Mouse (Mus musculus) midbrain, embryonic 14.5 days (tissue): ENCODE data around the gene Tmem121b. TPM values are rescaled to one million over a fixed set of nuclear protein-coding genes. Genes with fewer than 3 reads are reported as not detected.
A peak's percentile ranks its signal among the peaks of the same experiment; 100 is the strongest.

Experiments used
- ATAC-seq: fragments of 200-750 bp; cut with Nextera tagmentation; 2 replicates; pipeline ENCODE4 v1.8.0; 2017; ENCODE audit warnings: moderate number of reproducible peaks, moderate library complexity; ENCODE audit not compliant: low FRiP score, low TSS enrichment
- DNase-seq: peaks from one replicate; pipeline ENCODE4 v3.0.0-alpha.2; 2015
- H3K27ac ChIP-seq: fragments of 300-500 bp; sonication (generic); replicated peaks from 2 replicates; pipeline ENCODE4 v1.5.1; 2014; ENCODE audit warnings: mild to moderate bottlenecking, low read depth, low read length, moderate library complexity
- H3K27me3 ChIP-seq: fragments of 300-500 bp; sonication (generic); 2 replicates; pipeline ENCODE4 v1.6.1; 2014; ENCODE audit warnings: low read length, control low read depth, mixed read lengths; ENCODE audit not compliant: control insufficient read depth, insufficient read depth
- H3K36me3 ChIP-seq: fragments of 300-500 bp; sonication (generic); 2 replicates; pipeline ENCODE4 v1.6.1; 2014; ENCODE audit warnings: low read length, control low read depth; ENCODE audit not compliant: control insufficient read depth, insufficient read depth
- H3K4me1 ChIP-seq: fragments of 300-500 bp; sonication (generic); 2 replicates; pipeline ENCODE4 v1.6.1; 2014; ENCODE audit warnings: mild to moderate bottlenecking, antibody characterized with exemption, low read length, control low read depth; ENCODE audit not compliant: control insufficient read depth, insufficient read depth
- H3K4me2 ChIP-seq: fragments of 300-500 bp; sonication (generic); 2 replicates; pipeline ENCODE4 v1.6.1; 2014; ENCODE audit warnings: mild to moderate bottlenecking, low read length, moderate library complexity
- H3K4me3 ChIP-seq: fragments of 300-500 bp; sonication (generic); replicated peaks from 2 replicates; pipeline ENCODE4 v1.5.1; 2014; ENCODE audit warnings: low read depth, low read length
- H3K9ac ChIP-seq: fragments of 300-500 bp; sonication (generic); replicated peaks from 2 replicates; pipeline ENCODE4 v1.6.1; 2014; ENCODE audit warnings: mild to moderate bottlenecking, low read length, moderate library complexity
- H3K9me3 ChIP-seq: fragments of 300-500 bp; sonication (generic); 2 replicates; pipeline ENCODE4 v1.6.1; 2016; ENCODE audit warnings: low read length, control low read depth, mixed read lengths; ENCODE audit not compliant: control insufficient read depth
- WGBS: fragments of 180-500 bp; shearing (Covaris S2); extraction: QIAGEN DNeasy Blood & Tissue Kit; methylation state at CpG from one replicate; pipeline ENCODE4 v1.1.7; 2014; 5-methylcytosine and 5-hydroxymethylcytosine counted together
- polyA plus RNA-seq: library from polyadenylated mRNA; unstranded; fragments of >200 nt; fragmentation: Nextera tagmentation; extraction: Ambion mirVana; gene quantifications from 2 replicates; pipeline ENCODE4 v1.2.1, GENCODE M21; 2014

Tmem121b gene
- polyA plus RNA-seq, 1 experiment from 2014 or later = 4.4 TPM

DNA sequence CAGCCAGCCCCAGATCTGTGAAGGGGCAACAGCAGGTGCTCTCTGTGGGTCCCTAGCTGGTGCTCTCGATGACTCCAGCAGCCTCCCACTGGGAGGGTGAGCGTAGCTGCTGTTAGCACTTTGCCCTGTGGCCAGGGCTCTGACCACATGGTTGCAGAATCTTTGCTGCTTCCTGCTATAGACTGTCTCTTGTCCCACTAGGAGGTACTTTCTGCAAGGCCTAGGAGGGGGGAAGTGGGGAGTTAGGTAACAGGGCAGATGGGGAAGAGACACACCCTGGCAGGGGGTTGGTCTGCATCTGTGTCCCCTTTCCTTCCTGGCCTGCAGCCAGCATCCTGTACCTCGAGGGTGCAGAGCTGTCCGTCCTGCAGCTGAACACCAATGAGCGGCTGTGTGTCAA, 20.2 kb downstream of the Tmem121b start:
- WGBS = 23% methylated on average over 5 of the region's 5 CpGs
- no peaks in the 10 kb centered on the region for H3K27me3 ChIP-seq
- no peaks in the 10 kb centered on the region for H3K36me3 ChIP-seq
- H3K4me3 ChIP-seq = no peak overlapping the region
- H3K9ac ChIP-seq = no peak overlapping the region
- H3K9me3 ChIP-seq = no peaks in the 10 kb centered on the region
- peak; percentile 46; the same call in 1 of the 2 replicates for ATAC-seq
- H3K27ac ChIP-seq = peak overlapping the region; percentile 74
- H3K4me1 ChIP-seq = peaks cover 13% of the 10 kb centered on the region
- DNase-seq = no peak
- H3K4me2 ChIP-seq = no peak overlapping the region

GRCm38 (mm10) chr6:120472455-120473140, 21.0 kb downstream of the Tmem121b start:
- DNase-seq (no peak), ATAC-seq (peak; percentile 60)
- Histone ChIP-seq H3K36me3 (no peaks in the 10 kb centered on the region), H3K4me3 (no peak overlapping the region), H3K4me2 (0 out of 2 replicates have a peak overlapping the region, but pooled peaks have one; percentile 17), H3K9me3 (no peaks in the 10 kb centered on the region), H3K27ac (peak overlapping the region; percentile 74), H3K4me1 (peaks cover 13% of the 10 kb centered on the region), H3K9ac (no peak overlapping the region; the same call in 1 of the 2 replicates), H3K27me3 (no peaks in the 10 kb centered on the region)
- 7% methylated on average over 8 of the region's 8 CpGs for WGBS

- DNase-seq = peak; percentile 64
- peak overlapping the region; percentile 74 for H3K27ac ChIP-seq
- H3K4me2 ChIP-seq = peak overlapping the region; percentile 9; the same call in 1 of the 2 replicates
These were observed 21.6 kb downstream of the Tmem121b start for GRCm38 (mm10) chr6:120471991-120472441.

DNA sequence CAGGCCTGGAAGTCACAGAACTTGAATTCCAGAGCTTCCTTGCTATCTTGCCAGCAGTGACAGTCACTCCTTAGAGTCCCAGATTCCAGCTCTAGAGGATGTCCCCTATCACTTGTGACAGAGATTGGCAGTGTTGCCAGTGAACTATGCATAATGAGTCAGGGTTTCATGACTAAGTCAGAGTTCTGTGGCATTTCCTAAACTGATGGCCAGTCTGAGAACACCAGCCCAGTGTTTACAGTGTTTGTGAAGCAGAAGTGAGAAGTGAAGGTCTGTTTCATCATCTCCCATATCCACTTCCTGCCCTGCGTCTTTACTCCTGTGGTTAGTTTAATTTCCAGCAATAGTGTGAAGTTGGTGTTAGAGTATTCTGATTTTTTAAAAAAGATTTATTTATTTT, 22.9 kb downstream of the Tmem121b start:
- H3K4me3 ChIP-seq = no peak overlapping the region
- no peak overlapping the region for H3K4me2 ChIP-seq
- peaks cover 13% of the 10 kb centered on the region for H3K4me1 ChIP-seq
- ATAC-seq (no peak), DNase-seq (no peak)
- no peaks in the 10 kb centered on the region for H3K36me3 ChIP-seq
- no peaks in the 10 kb centered on the region for H3K27me3 ChIP-seq
- H3K27ac ChIP-seq = no peak overlapping the region
- H3K9me3 ChIP-seq = no peaks in the 10 kb centered on the region
- no peak overlapping the region for H3K9ac ChIP-seq
- 91% methylated on average over 1 of the region's 1 CpGs for WGBS

More at GRCm38 (mm10) chr6:120471991-120472441, 21.6 kb downstream of the Tmem121b start:
- WGBS = 3% methylated on average over 5 of the region's 5 CpGs
- no peak overlapping the region for H3K4me3 ChIP-seq
- peak; percentile 70 for ATAC-seq
- H3K27me3 ChIP-seq = no peaks in the 10 kb centered on the region
- H3K36me3 ChIP-seq = no peaks in the 10 kb centered on the region
- no peaks in the 10 kb centered on the region for H3K9me3 ChIP-seq
- peaks cover 13% of the 10 kb centered on the region for H3K4me1 ChIP-seq
- no peak overlapping the region; the same call in 1 of the 2 replicates for H3K9ac ChIP-seq

- Histone ChIP-seq H3K4me1 (peaks cover 13% of the 10 kb centered on the region), H3K27ac (no peak overlapping the region), H3K36me3 (no peaks in the 10 kb centered on the region), H3K4me3 (no peak overlapping the region), H3K4me2 (no peak overlapping the region), H3K27me3 (peaks cover under 1% of the 10 kb centered on the region; the same call in 1 of the 2 replicates), H3K9me3 (no peaks in the 10 kb centered on the region), H3K9ac (no peak overlapping the region)
- DNase-seq = no peak
- no peak for ATAC-seq
These were observed 23.8 kb downstream of the Tmem121b start for GRCm38 (mm10) chr6:120469770-120470169.

GRCm38 (mm10) chr6:120469268-120469667, 24.3 kb downstream of the Tmem121b start:
- ATAC-seq (no peak), DNase-seq (no peak)
- H3K4me1 ChIP-seq = peaks cover 13% of the 10 kb centered on the region
- H3K27me3 ChIP-seq = peaks cover 3% of the 10 kb centered on the region; the same call in 1 of the 2 replicates
- 73% methylated on average over 3 of the region's 3 CpGs for WGBS
- H3K9me3 ChIP-seq = no peaks in the 10 kb centered on the region
- H3K27ac ChIP-seq = no peak overlapping the region
- no peak overlapping the region for H3K4me3 ChIP-seq
- H3K4me2 ChIP-seq = no peak overlapping the region
- H3K36me3 ChIP-seq = no peaks in the 10 kb centered on the region
- H3K9ac ChIP-seq = no peak overlapping the region

DNA sequence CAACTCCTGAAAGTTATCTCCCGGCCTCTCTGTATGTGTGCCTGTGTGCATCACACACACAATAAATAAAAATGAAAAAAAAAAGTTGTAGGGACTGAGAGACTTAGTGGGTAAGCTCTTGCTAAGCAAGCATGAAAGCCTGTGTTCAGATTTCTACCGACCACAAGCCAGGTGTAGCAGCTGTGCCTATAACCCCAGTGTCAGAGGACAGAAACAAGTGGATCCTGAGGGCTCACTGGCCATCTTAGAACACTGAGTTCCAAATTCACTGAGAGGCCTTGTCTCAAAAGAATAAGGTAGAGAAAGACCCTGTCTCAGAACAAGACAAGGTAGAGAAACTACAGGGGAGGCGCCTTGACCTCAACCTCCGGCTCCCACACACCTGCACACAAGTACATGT, 25.3 kb downstream of the Tmem121b start:
- no peaks in the 10 kb centered on the region for H3K36me3 ChIP-seq
- no peak overlapping the region for H3K9ac ChIP-seq
- no peak overlapping the region for H3K27ac ChIP-seq
- no peak for DNase-seq
- H3K4me3 ChIP-seq = no peak overlapping the region
- WGBS = 94% methylated on average over 4 of the region's 4 CpGs
- no peak for ATAC-seq
- H3K4me2 ChIP-seq = no peak overlapping the region
- peaks cover 19% of the 10 kb centered on the region for H3K4me1 ChIP-seq
- no peaks in the 10 kb centered on the region for H3K9me3 ChIP-seq
- peaks cover 10% of the 10 kb centered on the region for H3K27me3 ChIP-seq

DNA sequence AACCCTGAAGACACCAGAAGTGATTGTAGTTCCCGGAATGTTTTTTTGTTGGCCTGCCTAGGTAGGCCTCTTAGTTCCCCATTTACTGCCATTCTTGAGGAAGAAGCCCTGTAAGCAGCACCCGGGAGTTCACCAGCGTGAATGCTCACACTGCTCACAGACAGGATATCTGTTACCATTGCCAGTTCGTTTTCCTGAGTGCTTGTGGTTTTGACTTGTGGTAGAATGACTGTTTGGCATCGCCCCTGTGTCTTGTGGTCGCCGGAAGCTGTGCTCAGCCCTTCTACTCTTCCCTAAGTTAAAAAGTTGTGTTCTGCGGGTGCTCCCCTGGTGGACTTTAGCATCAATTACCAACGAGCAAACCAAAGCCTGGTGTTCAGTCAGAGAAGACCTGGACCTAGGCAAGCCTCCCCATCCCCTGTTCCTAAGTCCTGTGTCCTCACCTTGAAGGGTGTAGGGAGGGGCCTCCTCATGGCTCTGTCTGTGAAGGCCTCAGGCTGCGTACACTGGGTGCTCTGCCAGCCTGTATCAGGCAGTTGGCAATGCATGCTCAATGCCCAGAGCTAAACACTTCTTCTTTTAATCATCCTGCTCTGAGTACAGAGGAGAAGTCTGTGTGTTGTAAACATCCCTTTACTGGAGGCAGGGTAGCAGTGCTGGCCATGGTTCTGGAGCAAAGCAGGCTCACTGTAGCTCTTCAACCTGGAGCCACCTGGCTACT, 26.8 kb downstream of the Tmem121b start:
- Histone ChIP-seq H3K9ac (no peak overlapping the region), H3K4me1 (peaks cover 8% of the 10 kb centered on the region), H3K36me3 (no peaks in the 10 kb centered on the region), H3K9me3 (no peaks in the 10 kb centered on the region), H3K4me2 (no peak overlapping the region), H3K27me3 (peaks cover 23% of the 10 kb centered on the region), H3K4me3 (no peak overlapping the region), H3K27ac (no peak overlapping the region)
- ATAC-seq (no peak), DNase-seq (no peak)
- WGBS = 79% methylated on average over 10 of the region's 10 CpGs
